Mouse (Mus musculus): ENCODE measurements around the gene Gm9732. TPM values are rescaled to one million over a fixed set of nuclear protein-coding genes. Genes with fewer than 3 reads are reported as not detected.
"Not testable (repeated sequence)": the region's sequence is repeated elsewhere in the genome, so short reads cannot be mapped to it uniquely, and the experiment has no call there.

Gm9732 gene
- polyA plus RNA-seq (2011; ENCODE audit: insufficient read length, low read depth, missing spikeins), result not detected in 2 replicates

DNA sequence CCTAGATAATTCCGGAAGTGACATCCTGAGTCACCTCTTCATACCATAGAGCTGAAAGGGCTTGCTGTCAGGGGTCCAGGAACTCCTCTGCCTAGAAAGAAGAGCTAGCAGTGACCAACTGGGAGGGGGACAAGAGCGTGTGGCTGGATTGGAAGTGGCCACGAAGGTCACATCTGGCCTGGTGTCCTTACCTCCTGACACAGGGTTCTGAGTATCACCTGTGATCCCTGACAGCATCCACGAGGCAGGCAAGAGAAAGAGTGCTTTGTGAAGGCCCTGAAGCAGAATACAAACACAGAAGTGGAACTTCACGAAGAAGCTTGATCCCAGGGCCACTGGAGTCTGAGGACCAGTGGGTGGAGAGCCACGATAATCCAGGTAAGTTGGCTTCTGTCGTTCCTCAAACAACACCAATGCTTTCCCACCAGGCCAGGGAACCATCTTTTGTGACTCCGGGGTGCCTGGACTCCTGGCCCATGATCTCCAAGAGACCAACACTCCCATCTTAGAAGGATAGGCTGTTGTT, at the start of gene Gm9732:
Gene Gm9732, plus strand, starts transcription at position 51 of the 526 bp plus-strand sequence.
- not testable (repeated sequence) for H3K4me1 ChIP-seq (ENCODE audit: control insufficient read depth, insufficient read depth, low read length); H3K4me3 ChIP-seq (ENCODE audit: insufficient read depth, low read length); H3K27ac ChIP-seq (ENCODE audit: insufficient read depth, low read length)

- not testable (repeated sequence) for H3K27ac ChIP-seq (ENCODE audit: insufficient read depth, low read length); H3K4me3 ChIP-seq (ENCODE audit: insufficient read depth, low read length); H3K4me1 ChIP-seq (ENCODE audit: control insufficient read depth, insufficient read depth, low read length)
These were observed 39.6 kb upstream of the Gm9732 start, which contains the start of gene Gm8122 for GRCm38 (mm10) chr14:43235204-43235603. Gene Gm8122, minus strand, starts transcription at chr14:43235304.

DNA sequence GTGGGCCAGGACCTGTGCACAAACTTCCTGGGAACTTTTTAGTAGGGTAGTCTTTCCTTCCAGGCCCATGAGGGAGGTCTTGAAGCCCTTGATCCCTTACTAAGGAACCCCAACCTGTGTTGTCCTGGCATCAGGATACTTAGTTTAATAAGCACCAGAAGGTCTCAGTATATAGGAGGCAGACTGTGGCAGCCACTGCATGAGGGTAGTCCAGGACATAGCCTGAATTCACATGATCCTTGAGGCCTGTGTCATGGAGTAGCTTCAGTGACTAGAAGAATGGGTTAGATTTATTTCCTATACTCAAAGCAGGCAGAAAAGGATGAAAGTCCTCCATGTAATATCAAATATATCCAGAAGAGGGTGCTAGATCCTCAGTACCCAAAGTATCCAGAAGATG, 37.1 kb upstream of the Gm9732 start:
- H3K4me1 ChIP-seq (ENCODE audit: control insufficient read depth, insufficient read depth, low read length); H3K27ac ChIP-seq (ENCODE audit: insufficient read depth, low read length); H3K4me3 ChIP-seq (ENCODE audit: insufficient read depth, low read length): not testable (repeated sequence)

DNA sequence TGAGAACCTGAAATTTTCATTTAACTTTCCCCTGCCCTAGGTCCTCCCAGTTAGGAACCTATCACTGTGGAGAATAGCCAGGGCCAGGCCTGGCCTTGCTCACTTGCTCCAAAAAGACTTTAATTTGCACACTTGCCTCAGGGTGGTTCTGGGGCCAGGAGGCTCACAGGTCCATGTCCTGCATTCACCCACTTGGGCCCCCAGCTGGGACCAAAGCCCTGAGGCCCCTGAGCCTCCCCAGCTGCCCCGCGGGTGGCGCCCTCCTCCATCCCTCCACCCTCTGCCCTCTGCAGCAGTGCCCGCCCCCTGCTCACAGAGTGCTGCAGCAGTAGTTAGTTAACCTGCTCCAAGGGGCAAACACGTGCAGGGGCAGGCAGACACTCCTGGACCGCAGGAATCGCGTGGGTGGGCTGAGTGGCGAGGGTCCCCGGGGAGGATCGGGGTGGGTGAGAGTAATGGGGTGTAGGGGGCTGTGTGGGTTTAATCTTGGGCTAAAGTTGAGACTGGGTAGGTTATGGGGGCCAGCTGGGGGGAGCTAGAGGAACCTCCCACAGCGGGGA, 25.1 kb upstream of the Gm9732 start:
- not testable (repeated sequence) for H3K4me1 ChIP-seq (ENCODE audit: control insufficient read depth, insufficient read depth, low read length); H3K4me3 ChIP-seq (ENCODE audit: insufficient read depth, low read length); H3K27ac ChIP-seq (ENCODE audit: insufficient read depth, low read length)

DNA sequence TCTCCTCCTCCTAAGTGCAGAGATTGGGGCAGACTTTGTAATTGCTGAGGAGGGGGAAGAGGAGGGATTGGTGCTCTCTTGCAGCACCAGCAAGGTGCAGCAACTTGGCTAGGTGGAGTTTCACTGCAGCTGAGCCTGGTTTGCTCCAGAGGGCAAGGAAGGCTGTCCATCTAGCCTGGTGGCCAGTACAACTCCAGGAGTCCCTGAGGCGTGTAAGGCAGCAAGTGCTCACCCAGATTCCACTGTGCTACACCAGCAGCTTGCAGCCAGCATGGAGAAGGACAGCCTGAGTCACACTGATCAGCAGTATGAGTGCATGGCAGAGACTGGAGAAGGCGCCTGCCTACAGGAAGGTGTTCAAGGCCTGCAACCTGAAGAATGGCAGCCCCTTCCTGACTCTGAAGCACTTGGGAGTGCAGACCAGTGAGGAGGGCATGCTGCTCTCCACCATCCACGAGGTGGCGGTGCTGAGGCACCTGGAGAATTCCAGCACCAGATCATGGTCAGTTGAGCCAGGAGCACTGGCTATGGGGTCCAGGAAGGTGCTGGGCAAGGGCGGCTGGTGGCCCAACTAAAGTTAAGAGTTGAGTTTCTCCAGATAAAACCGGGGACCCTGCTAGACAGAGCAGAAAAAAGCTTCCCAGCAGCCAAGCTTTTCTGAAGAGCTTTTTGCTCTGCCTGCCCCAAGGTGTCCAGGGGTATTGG, 24.1 kb upstream of the Gm9732 start:
- H3K4me1 ChIP-seq (ENCODE audit: control insufficient read depth, insufficient read depth, low read length); H3K27ac ChIP-seq (ENCODE audit: insufficient read depth, low read length); H3K4me3 ChIP-seq (ENCODE audit: insufficient read depth, low read length): not testable (repeated sequence)

DNA sequence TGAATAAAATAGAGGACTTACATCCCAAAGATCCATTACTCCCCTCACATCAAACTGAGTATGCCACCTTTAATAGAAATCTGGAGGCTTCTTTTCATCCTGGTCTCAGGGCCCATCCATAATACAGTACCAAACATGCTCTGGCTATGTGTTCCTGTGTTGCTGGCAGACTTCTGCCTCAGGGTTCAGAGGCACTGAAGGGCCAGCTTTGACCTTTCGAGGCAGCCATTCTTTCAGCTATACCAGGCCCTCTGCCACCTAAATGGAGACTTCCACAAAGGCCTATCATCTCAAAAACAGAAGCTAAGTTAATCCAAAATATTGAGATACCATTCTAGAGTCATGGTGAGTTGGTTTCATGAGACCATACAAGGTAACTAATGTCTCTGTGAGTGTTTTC, 18.3 kb upstream of the Gm9732 start:
- H3K4me1 ChIP-seq (ENCODE audit: control insufficient read depth, insufficient read depth, low read length); H3K27ac ChIP-seq (ENCODE audit: insufficient read depth, low read length); H3K4me3 ChIP-seq (ENCODE audit: insufficient read depth, low read length): not testable (repeated sequence)

GRCm38 (mm10) chr14:43258349-43258748, 16.5 kb upstream of the Gm9732 start, which contains the start of gene Gm8126:
Gene Gm8126, plus strand, starts transcription at chr14:43258649.
- H3K27ac ChIP-seq (ENCODE audit: insufficient read depth, low read length), result not testable (repeated sequence)

DNA sequence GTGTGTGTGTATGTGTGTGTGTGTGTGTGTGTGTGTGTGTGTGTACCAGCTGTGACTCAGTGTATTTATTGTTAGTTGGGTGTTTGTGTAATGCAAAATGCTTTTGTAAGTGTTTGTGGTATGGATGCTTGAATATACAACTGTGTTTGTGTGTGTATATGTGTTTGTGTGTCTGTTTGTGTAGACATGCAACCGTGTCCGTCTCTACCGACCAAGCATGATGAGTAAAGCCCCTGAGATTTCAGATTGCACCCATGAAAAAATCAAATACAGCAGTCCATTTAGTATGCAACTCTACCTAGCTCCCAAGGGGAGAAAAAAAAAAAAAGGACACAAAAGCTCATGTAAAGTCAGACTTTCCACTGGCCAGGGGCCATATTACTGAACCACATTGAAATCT, 11.4 kb upstream of the Gm9732 start:
- H3K4me1 ChIP-seq (ENCODE audit: control insufficient read depth, insufficient read depth, low read length); H3K4me3 ChIP-seq (ENCODE audit: insufficient read depth, low read length); H3K27ac ChIP-seq (ENCODE audit: insufficient read depth, low read length): not testable (repeated sequence)

More at GRCm38 (mm10) chr14:43258349-43258748, 16.5 kb upstream of the Gm9732 start, which contains the start of gene Gm8126:
- H3K4me1 ChIP-seq (ENCODE audit: control insufficient read depth, insufficient read depth, low read length); H3K4me3 ChIP-seq (ENCODE audit: insufficient read depth, low read length): not testable (repeated sequence)

GRCm38 (mm10) chr14:43268521-43269084, 6.2 kb upstream of the Gm9732 start:
- not testable (repeated sequence) for H3K4me1 ChIP-seq (ENCODE audit: control insufficient read depth, insufficient read depth, low read length); H3K4me3 ChIP-seq (ENCODE audit: insufficient read depth, low read length); H3K27ac ChIP-seq (ENCODE audit: insufficient read depth, low read length)

DNA sequence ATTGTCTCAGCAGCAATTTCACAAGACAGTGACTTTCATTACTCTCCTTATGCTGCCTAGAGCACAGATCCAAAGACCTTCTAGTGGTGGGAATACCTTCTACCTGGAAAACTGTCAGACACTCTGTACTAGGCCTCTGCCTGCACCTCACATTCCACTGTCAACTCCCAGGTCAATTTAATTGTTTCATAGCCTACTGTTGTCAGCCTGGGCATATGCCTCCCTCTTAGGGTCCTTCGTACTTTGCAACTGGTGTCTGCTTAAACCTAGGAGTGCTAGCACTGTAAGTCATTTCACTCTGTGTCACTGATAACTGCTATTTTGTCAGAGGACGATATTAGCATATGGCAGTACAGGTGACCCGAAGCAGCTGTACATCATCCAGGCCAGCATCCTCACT, 5.6 kb upstream of the Gm9732 start:
- H3K27ac ChIP-seq (ENCODE audit: insufficient read depth, low read length); H3K4me3 ChIP-seq (ENCODE audit: insufficient read depth, low read length); H3K4me1 ChIP-seq (ENCODE audit: control insufficient read depth, insufficient read depth, low read length): not testable (repeated sequence)

GRCm38 (mm10) chr14:43273161-43273560, 1.7 kb upstream of the Gm9732 start:
- not testable (repeated sequence) for H3K4me1 ChIP-seq (ENCODE audit: control insufficient read depth, insufficient read depth, low read length); H3K27ac ChIP-seq (ENCODE audit: insufficient read depth, low read length); H3K4me3 ChIP-seq (ENCODE audit: insufficient read depth, low read length)

DNA sequence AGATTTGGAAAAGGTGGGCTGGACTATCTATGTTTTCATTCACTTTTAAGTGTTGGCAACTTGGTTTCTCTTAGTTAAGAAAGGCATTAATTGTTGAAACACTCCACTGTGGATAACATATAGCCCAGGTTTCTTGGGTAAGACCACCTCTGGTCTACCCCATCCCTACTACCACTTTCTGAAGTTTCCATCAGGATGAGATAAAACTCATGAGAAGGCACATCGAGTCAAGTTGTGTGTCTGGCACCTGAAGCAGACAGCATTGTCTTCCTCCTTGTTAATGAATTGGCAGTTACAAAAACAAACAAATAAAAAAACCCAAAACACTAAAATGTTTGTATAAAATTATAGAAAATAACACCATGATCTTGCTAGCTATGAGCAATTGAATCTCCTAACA, 916 bp downstream of the Gm9732 start:
- not testable (repeated sequence) for H3K27ac ChIP-seq (ENCODE audit: insufficient read depth, low read length); H3K4me1 ChIP-seq (ENCODE audit: control insufficient read depth, insufficient read depth, low read length); H3K4me3 ChIP-seq (ENCODE audit: insufficient read depth, low read length)

DNA sequence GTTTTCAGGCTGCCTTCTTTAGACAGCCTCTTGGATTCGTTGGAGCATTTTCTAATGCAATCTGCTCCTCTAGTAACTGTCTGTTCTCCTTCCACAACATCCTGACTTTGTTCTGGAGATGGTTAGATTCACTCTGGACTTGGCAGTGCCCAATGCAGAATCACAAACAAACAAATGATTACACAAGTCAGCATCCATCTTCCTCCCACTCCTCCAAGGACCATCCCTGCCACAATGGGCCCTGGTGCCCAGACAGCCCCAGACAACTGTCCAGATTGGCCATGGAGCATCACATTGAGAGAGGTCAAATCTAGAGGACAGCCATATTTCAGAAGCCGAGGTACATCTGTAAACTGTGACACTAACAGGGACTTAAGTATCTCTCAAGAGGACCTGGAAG, 2.6 kb downstream of the Gm9732 start:
- not testable (repeated sequence) for H3K27ac ChIP-seq (ENCODE audit: insufficient read depth, low read length); H3K4me1 ChIP-seq (ENCODE audit: control insufficient read depth, insufficient read depth, low read length); H3K4me3 ChIP-seq (ENCODE audit: insufficient read depth, low read length)

DNA sequence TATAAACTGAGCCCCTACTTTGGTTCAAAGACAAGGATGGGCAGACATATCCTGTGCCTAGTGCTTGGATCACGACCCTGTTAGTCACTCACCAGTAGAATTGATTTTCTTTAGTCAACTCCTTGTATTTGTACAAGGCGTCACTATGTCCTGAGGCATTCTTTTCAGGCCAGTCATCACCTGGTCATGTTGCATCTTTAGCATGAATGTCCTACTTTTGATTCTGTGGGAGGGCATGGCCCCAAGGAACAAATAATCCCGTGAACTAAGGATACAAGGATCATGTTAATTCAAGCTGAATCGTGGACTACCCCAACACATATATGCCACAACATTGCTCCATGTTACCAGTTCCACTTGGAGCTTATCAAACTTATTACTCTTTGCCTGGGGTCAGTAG, 3.3 kb downstream of the Gm9732 start:
- not testable (repeated sequence) for H3K4me3 ChIP-seq (ENCODE audit: insufficient read depth, low read length)

GRCm38 (mm10) chr14:43278681-43279080, 3.8 kb downstream of the Gm9732 start:
- not testable (repeated sequence) for H3K27ac ChIP-seq (ENCODE audit: insufficient read depth, low read length); H3K4me3 ChIP-seq (ENCODE audit: insufficient read depth, low read length); H3K4me1 ChIP-seq (ENCODE audit: control insufficient read depth, insufficient read depth, low read length)

More for the DNA sequence above, 3.3 kb downstream of the Gm9732 start:
- not testable (repeated sequence) for H3K27ac ChIP-seq (ENCODE audit: insufficient read depth, low read length); H3K4me1 ChIP-seq (ENCODE audit: control insufficient read depth, insufficient read depth, low read length)

DNA sequence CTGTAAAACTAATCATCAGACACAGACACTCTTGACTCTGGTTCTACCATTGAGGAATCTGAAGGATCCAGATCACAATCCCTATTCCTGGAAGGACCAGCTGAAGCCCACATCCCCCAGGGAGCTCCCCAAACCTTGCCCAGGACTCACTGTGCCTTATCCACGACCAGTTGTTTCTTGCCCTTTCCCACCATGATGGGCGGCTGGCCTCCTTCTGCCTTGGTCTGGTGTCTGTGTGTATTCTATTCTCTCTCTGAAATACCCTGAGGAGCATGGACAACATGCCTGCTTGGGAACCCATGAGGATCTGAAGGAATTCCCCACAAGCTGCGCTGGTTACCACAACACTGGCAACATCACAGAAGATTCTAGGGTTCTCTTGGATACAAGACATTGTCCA, 18.7 kb downstream of the Gm9732 start, which contains the start of gene Gm8127:
Gene Gm8127, minus strand, starts transcription at position 330 of the 400 bp plus-strand sequence.
- H3K4me3 ChIP-seq (ENCODE audit: insufficient read depth, low read length); H3K27ac ChIP-seq (ENCODE audit: insufficient read depth, low read length); H3K4me1 ChIP-seq (ENCODE audit: control insufficient read depth, insufficient read depth, low read length): not testable (repeated sequence)
